Mouse (Mus musculus) forebrain, embryonic 13.5 days (tissue): ENCODE data around the gene Aqp11. TPM values are rescaled to one million over a fixed set of nuclear protein-coding genes. Genes with fewer than 3 reads are reported as not detected.

Experiments used
- ATAC-seq: fragments of 200-750 bp; cut with Nextera tagmentation; 2 replicates; pipeline ENCODE4 v1.8.0; 2017
- H3K27ac ChIP-seq: fragments of 300-500 bp; sonication (generic); 2 replicates; pipeline ENCODE4 v1.5.1; 2015; ENCODE audit warnings: inconsistent platforms, mild to moderate bottlenecking, moderate library complexity
- H3K27me3 ChIP-seq: fragments of 300-500 bp; sonication (generic); 2 replicates; pipeline ENCODE4 v1.6.1; 2015; ENCODE audit warnings: mild to moderate bottlenecking, inconsistent platforms
- H3K36me3 ChIP-seq: fragments of 300-500 bp; sonication (generic); 2 replicates; pipeline ENCODE4 v1.6.1; 2015; ENCODE audit warnings: mild to moderate bottlenecking, inconsistent platforms; ENCODE audit not compliant: poor library complexity, severe bottlenecking
- H3K4me1 ChIP-seq: fragments of 300-500 bp; sonication (generic); 2 replicates; pipeline ENCODE4 v1.6.1; 2015; ENCODE audit warnings: inconsistent platforms
- H3K4me2 ChIP-seq: fragments of 300-500 bp; sonication (generic); 2 replicates; pipeline ENCODE4 v1.6.1; 2015; ENCODE audit warnings: inconsistent platforms, mild to moderate bottlenecking, moderate library complexity
- H3K4me3 ChIP-seq: fragments of 300-500 bp; sonication (generic); 2 replicates; pipeline ENCODE4 v1.5.1; 2015; ENCODE audit warnings: mild to moderate bottlenecking, inconsistent platforms
- H3K9ac ChIP-seq: fragments of 300-500 bp; sonication (generic); 2 replicates; pipeline ENCODE4 v1.6.1; 2015; ENCODE audit warnings: mild to moderate bottlenecking, inconsistent platforms
- H3K9me3 ChIP-seq: fragments of 300-500 bp; sonication (generic); replicated peaks from 2 replicates; pipeline ENCODE4 v1.6.1; 2016; ENCODE audit warnings: inconsistent platforms
- WGBS: fragments of 180-500 bp; shearing (Covaris S2); methylation state at CpG from one replicate; pipeline ENCODE4 v1.1.7; 2015; 5-methylcytosine and 5-hydroxymethylcytosine counted together
- polyA plus RNA-seq: library from polyadenylated mRNA; unstranded; fragments of >200 nt; fragmentation: Nextera tagmentation; extraction: Ambion mirVana; gene quantifications from 2 replicates; pipeline ENCODE4 v1.2.1, GENCODE M21; 2015

The Aqp11 gene
- polyA plus RNA-seq, 1 experiment from 2014 or later: 5.9 TPM

GRCm38 (mm10) chr7:97696133-97696505 is 42.0 kb downstream of the Aqp11 start:
- Histone ChIP-seq H3K4me1 (peaks cover 19% of the 10 kb centered on the region), H3K9ac (peak overlapping the region; percentile 90), H3K27ac (peak overlapping the region; percentile 68), H3K4me3 (peak overlapping the region; percentile 98), H3K4me2 (peak overlapping the region; percentile 88), H3K9me3 (no peaks in the 10 kb centered on the region), H3K27me3 (no peaks in the 10 kb centered on the region), H3K36me3 (peaks cover 21% of the 10 kb centered on the region)
- 42% methylated on average over 19 of the region's 19 CpGs for WGBS
- ATAC-seq: peak; percentile 72

GRCm38 (mm10) chr7:97695441-97695840 is 42.6 kb downstream of the Aqp11 start:
- peak overlapping the region; percentile 88 for H3K4me2 ChIP-seq
- no peak overlapping the region for H3K27ac ChIP-seq
- H3K27me3 ChIP-seq: no peaks in the 10 kb centered on the region
- H3K9me3 ChIP-seq: no peaks in the 10 kb centered on the region
- ATAC-seq: no peak
- 89% methylated on average over 1 of the region's 1 CpGs for WGBS
- H3K9ac ChIP-seq: no peak overlapping the region
- peaks cover 21% of the 10 kb centered on the region for H3K36me3 ChIP-seq
- no peak overlapping the region for H3K4me3 ChIP-seq
- H3K4me1 ChIP-seq: peaks cover 19% of the 10 kb centered on the region

DNA sequence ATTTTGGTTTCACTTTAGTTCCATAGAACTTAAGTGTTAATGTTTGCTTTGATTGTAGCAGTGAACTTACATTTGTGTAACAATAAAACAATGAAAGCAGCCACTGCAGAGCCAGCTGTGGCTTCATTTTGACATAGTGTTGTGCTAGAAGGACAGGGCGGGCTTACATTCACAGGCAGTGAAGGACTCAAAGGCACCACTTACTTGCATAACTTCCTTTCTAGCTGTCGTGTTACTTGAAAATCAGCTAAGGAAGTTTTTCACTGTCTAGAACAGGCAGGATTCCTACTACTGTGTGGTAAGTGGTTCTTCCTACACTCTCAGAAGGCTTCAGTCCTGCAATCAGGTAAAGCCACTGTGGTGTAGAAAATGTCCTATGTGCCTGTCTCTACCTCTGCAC is 50.3 kb downstream of the Aqp11 start:
- peaks cover 38% of the 10 kb centered on the region for H3K36me3 ChIP-seq
- no peak overlapping the region for H3K4me2 ChIP-seq
- H3K4me3 ChIP-seq: no peak overlapping the region
- ATAC-seq: no peak
- 86% methylated on average over 2 of the region's 2 CpGs for WGBS
- no peaks in the 10 kb centered on the region for H3K27me3 ChIP-seq
- no peaks in the 10 kb centered on the region for H3K4me1 ChIP-seq
- no peaks in the 10 kb centered on the region for H3K9me3 ChIP-seq
- no peak overlapping the region for H3K9ac ChIP-seq
- H3K27ac ChIP-seq: no peak overlapping the region

- Histone ChIP-seq H3K27me3 (no peaks in the 10 kb centered on the region), H3K4me2 (no peak overlapping the region), H3K4me1 (no peaks in the 10 kb centered on the region), H3K36me3 (peaks cover 66% of the 10 kb centered on the region), H3K27ac (no peak overlapping the region), H3K9me3 (no peaks in the 10 kb centered on the region), H3K9ac (no peak overlapping the region), H3K4me3 (no peak overlapping the region)
- no peak for ATAC-seq
- WGBS: 14% methylated on average over 1 of the region's 1 CpGs
Measured at GRCm38 (mm10) chr7:97679239-97679638, 58.9 kb downstream of the Aqp11 start.

Other genes starting within 250 kb of the Aqp11 start
- gene Aamdc, start 158.8 kb downstream of the Aqp11 start, polyA plus RNA-seq: 42.7 and 46.3 TPM in 2 replicates
- gene Rsf1, start 158.4 kb downstream of the Aqp11 start, polyA plus RNA-seq: 38.1 and 41.7 TPM in 2 replicates
- gene Clns1a, start 41.7 kb downstream of the Aqp11 start, polyA plus RNA-seq: 224 and 235 TPM in 2 replicates
- gene Pak1, start 50.3 kb upstream of the Aqp11 start, polyA plus RNA-seq: 102 and 104 TPM in 2 replicates
- not detected in 2 replicates for gene Gdpd4, start 181.7 kb upstream of the Aqp11 start, polyA plus RNA-seq